Comparison of ENCODE assay signal across 20 mouse cellular contexts in the genomic region with DNA sequence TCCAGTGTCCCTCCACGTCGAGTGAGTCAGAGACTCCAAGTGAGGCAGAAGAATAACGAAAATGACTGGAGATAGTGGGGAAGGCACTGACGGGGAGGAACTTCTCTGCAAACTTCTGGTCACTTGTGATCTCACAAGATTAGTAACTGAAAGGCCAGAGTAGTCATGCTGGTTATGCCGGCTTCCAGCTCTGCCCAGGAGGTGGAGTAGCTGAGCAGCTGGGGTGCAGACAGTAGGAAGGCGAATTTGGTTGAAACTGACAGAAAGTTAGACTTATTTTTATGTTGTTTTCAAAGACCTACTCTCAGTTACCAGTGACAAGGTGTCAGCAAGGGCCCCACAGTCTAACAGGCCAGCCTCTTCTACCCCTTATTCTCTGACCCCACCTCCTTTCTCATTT.
DNase-seq lines count a peak whose midpoint lies in the region; ATAC-seq and TF ChIP-seq lines count a peak whose summit lies in the region.
"Had no signal": no experiment of that assay in that cellular context is flagged by ENCODE, and none has a peak within 500 bp of the region (broad histone marks: within the 10 kb centered on the region; RNA-seq: fewer than 3 reads in every experiment).

No protein-coding gene starts in this region.

- H3K36me3 ChIP-seq in heart, adult 2 months (ENCODE audit: control insufficient read depth, insufficient read depth, low read length): no peaks in the 10 kb centered on the region
- H3K36me3 ChIP-seq in heart, embryonic 12.5 days: no peaks in the 10 kb centered on the region
- H3K36me3 ChIP-seq in kidney, postnatal 0 days (ENCODE audit: insufficient read depth, low read length): no peaks in the 10 kb centered on the region
- no peaks in the 10 kb centered on the region for H3K36me3 ChIP-seq in kidney, embryonic 16.5 days (ENCODE audit: insufficient read depth, low read length)
- no peaks in the 10 kb centered on the region for H3K36me3 ChIP-seq in thymus, adult 2 months (ENCODE audit: control insufficient read depth, insufficient read depth, low read length)
- H3K36me3 ChIP-seq: embryonic facial prominence, embryonic 12.5 days; heart, embryonic 13.5 days; lung, embryonic 15.5 days; neural tube, embryonic 12.5 days had no signal

- no peak overlapping the region for H3K4me3 ChIP-seq in heart, adult 2 months
- no peak overlapping the region for H3K4me3 ChIP-seq in heart, embryonic 12.5 days
- H3K4me3 ChIP-seq in kidney, postnatal 0 days (replicated peaks; ENCODE audit: low read depth, low read length): no peak overlapping the region
- H3K4me3 ChIP-seq in kidney, embryonic 16.5 days (ENCODE audit: low read length): no peak overlapping the region
- no peak overlapping the region for H3K4me3 ChIP-seq in thymus, adult 2 months (ENCODE audit: control insufficient read depth, insufficient read depth, low read length)
- H3K4me3 ChIP-seq: embryonic facial prominence, embryonic 12.5 days; heart, embryonic 13.5 days; lung, embryonic 15.5 days; megakaryocyte, embryonic 14.5 days; neural tube, embryonic 12.5 days had no signal

- no peak overlapping the region for H3K4me2 ChIP-seq in heart, embryonic 12.5 days
- no peak overlapping the region for H3K4me2 ChIP-seq in kidney, postnatal 0 days (ENCODE audit: low read length)
- H3K4me2 ChIP-seq in kidney, embryonic 16.5 days (replicated peaks; ENCODE audit: low read depth, low read length): no peak overlapping the region
- H3K4me2 ChIP-seq: embryonic facial prominence, embryonic 12.5 days; heart, embryonic 13.5 days; lung, embryonic 15.5 days; neural tube, embryonic 12.5 days had no signal

- no peak for TF ChIP-seq EP300 in heart, adult 2 months (IDR thresholded peaks at IDR 0.05; ENCODE audit: insufficient read depth, low read depth, low read length)

- DNase-seq in heart, adult 2 months: peak in 1 of 2 experiments; percentile 23
- DNase-seq in kidney, postnatal 0 days (ENCODE audit: low spot score): no peak
- peak; percentile 26 for DNase-seq in 416B (ENCODE audit: low read depth)
- peak; percentile 3 for DNase-seq in ES-CJ7 (ENCODE audit: low read depth, low spot score)
- no peak for DNase-seq in thymus, adult 2 months
- DNase-seq in cerebellum, postnatal 36 days: no peak
- DNase-seq: cerebellum, postnatal 14 days; forebrain, postnatal 0 days; gastrocnemius, postnatal 10 days; layer of hippocampus, adult 9-11 months; liver; thymus, adult 18-20 months had no signal

- H3K9ac ChIP-seq in heart, adult 2 months (ENCODE audit: low read depth, low read length): no peak overlapping the region
- no peak overlapping the region for H3K9ac ChIP-seq in heart, embryonic 12.5 days
- no peak overlapping the region for H3K9ac ChIP-seq in kidney, postnatal 0 days (ENCODE audit: low read depth, low read length)
- no peak overlapping the region for H3K9ac ChIP-seq in kidney, embryonic 16.5 days (replicated peaks; ENCODE audit: low read length)
- H3K9ac ChIP-seq: embryonic facial prominence, embryonic 12.5 days; forebrain, postnatal 0 days; heart, embryonic 13.5 days; lung, embryonic 15.5 days; neural tube, embryonic 12.5 days had no signal

- peak; percentile 71 for TF ChIP-seq CTCF in heart, adult 2 months (IDR thresholded peaks at IDR 0.05)
- TF ChIP-seq CTCF in kidney, postnatal 0 days (IDR thresholded peaks at IDR 0.05; ENCODE audit: low read depth): peak; percentile 25; the same call in 1 of the 2 replicates
- no peak for TF ChIP-seq CTCF in thymus, adult 2 months (IDR thresholded peaks at IDR 0.05; ENCODE audit: borderline replicate concordance, control insufficient read depth, extremely low read depth, insufficient read depth, low read length, poor library complexity)

- H3K27ac ChIP-seq in heart, adult 2 months: no peak overlapping the region
- no peak overlapping the region for H3K27ac ChIP-seq in heart, embryonic 12.5 days (ENCODE audit: poor library complexity, severe bottlenecking)
- no peak overlapping the region for H3K27ac ChIP-seq in kidney, postnatal 0 days
- no peak overlapping the region for H3K27ac ChIP-seq in kidney, embryonic 16.5 days (ENCODE audit: low read length)
- H3K27ac ChIP-seq in thymus, adult 2 months (ENCODE audit: control insufficient read depth, insufficient read depth, low read length): no peak overlapping the region
- H3K27ac ChIP-seq: embryonic facial prominence, embryonic 12.5 days; heart, embryonic 13.5 days; lung, embryonic 15.5 days; neural tube, embryonic 12.5 days had no signal

- no peaks in the 10 kb centered on the region for H3K79me2 ChIP-seq in heart, adult 2 months (replicated peaks; ENCODE audit: control insufficient read depth, insufficient read depth, low read length)

- H3K9me3 ChIP-seq in heart, embryonic 12.5 days (replicated peaks): no peaks in the 10 kb centered on the region
- H3K9me3 ChIP-seq in kidney, postnatal 0 days (replicated peaks; ENCODE audit: low read length): no peaks in the 10 kb centered on the region
- H3K9me3 ChIP-seq in kidney, embryonic 16.5 days (ENCODE audit: low read length): no peaks in the 10 kb centered on the region
- H3K9me3 ChIP-seq: embryonic facial prominence, embryonic 12.5 days; heart, embryonic 13.5 days; lung, embryonic 15.5 days; megakaryocyte, embryonic 14.5 days; neural tube, embryonic 12.5 days had no signal

- no peaks in the 10 kb centered on the region for H3K4me1 ChIP-seq in heart, adult 2 months (ENCODE audit: control insufficient read depth, insufficient read depth, low read length)
- no peaks in the 10 kb centered on the region for H3K4me1 ChIP-seq in heart, embryonic 12.5 days (replicated peaks)
- H3K4me1 ChIP-seq in kidney, postnatal 0 days (replicated peaks; ENCODE audit: insufficient read depth, low read length): no peaks in the 10 kb centered on the region
- no peaks in the 10 kb centered on the region for H3K4me1 ChIP-seq in kidney, embryonic 16.5 days (ENCODE audit: insufficient read depth, low read length)
- no peaks in the 10 kb centered on the region for H3K4me1 ChIP-seq in thymus, adult 2 months (replicated peaks; ENCODE audit: control insufficient read depth, insufficient read depth, low read length)
- H3K4me1 ChIP-seq: embryonic facial prominence, embryonic 12.5 days; heart, embryonic 13.5 days; lung, embryonic 15.5 days; megakaryocyte, embryonic 14.5 days; neural tube, embryonic 12.5 days had no signal

- intact Hi-C loops in heart, adult 2 months (cut with DNase I): loop anchor here (2.0 kb wide), 1 partner anchor 262 kb away; no protein-coding TSS in a partner anchor

- 46% methylated on average over 6 of the region's 6 CpGs for WGBS in heart, adult 2 months
- 46% methylated on average over 6 of the region's 6 CpGs for WGBS in heart, embryonic 12.5 days
- 67% methylated on average over 6 of the region's 6 CpGs for WGBS in kidney, postnatal 0 days
- 67% methylated on average over 6 of the region's 6 CpGs for WGBS in kidney, embryonic 16.5 days
- WGBS in thymus, adult 2 months: 71% methylated on average over 6 of the region's 6 CpGs

- no peak for TF ChIP-seq POLR2A in heart, adult 2 months (IDR thresholded peaks at IDR 0.05; ENCODE audit: insufficient read depth, low read depth, low read length)
- no peak for TF ChIP-seq POLR2A in thymus, adult 2 months (IDR thresholded peaks at IDR 0.05; ENCODE audit: control insufficient read depth, extremely low read depth, insufficient read depth, low read length, poor library complexity)

- no peaks in the 10 kb centered on the region for H3K27me3 ChIP-seq in heart, adult 2 months (ENCODE audit: control insufficient read depth, insufficient read depth, low read length)
- H3K27me3 ChIP-seq in heart, embryonic 12.5 days (replicated peaks): no peaks in the 10 kb centered on the region
- H3K27me3 ChIP-seq in kidney, postnatal 0 days (ENCODE audit: insufficient read depth, low read length): no peaks in the 10 kb centered on the region
- no peaks in the 10 kb centered on the region for H3K27me3 ChIP-seq in kidney, embryonic 16.5 days (ENCODE audit: insufficient read depth, low read length)
- H3K27me3 ChIP-seq in thymus, adult 2 months (ENCODE audit: control insufficient read depth, insufficient read depth, low read length): no peaks in the 10 kb centered on the region
- H3K27me3 ChIP-seq: embryonic facial prominence, embryonic 12.5 days; heart, embryonic 13.5 days; lung, embryonic 15.5 days; megakaryocyte, embryonic 14.5 days; neural tube, embryonic 12.5 days had no signal

- no peak for ATAC-seq in heart, embryonic 12.5 days (ENCODE audit: insufficient number of reproducible peaks, low FRiP score)
- ATAC-seq in kidney, postnatal 0 days (replicated peaks; ENCODE audit: low FRiP score, low read depth): no peak
- ATAC-seq in kidney, embryonic 16.5 days (ENCODE audit: low FRiP score, low TSS enrichment): no peak
- ATAC-seq: forebrain, postnatal 0 days; intestine, embryonic 16.5 days had no signal

Comparison
In these comparisons a context has a peak if more than half of its experiments do, and no peak if none do; other contexts are left out.
1. DNase-seq: peak in 416B (single experiment) and ES-CJ7 (single experiment); none in kidney, postnatal 0 days (single experiment), thymus, adult 2 months (single experiment) and cerebellum, postnatal 36 days (0 of 2).